In genomic region chr11:49243727-49244594, GRCm38 (mm10) we compare ENCODE assay signal across 8 mouse cellular contexts. TPM values are rescaled to one million over a fixed set of nuclear protein-coding genes. Genes with fewer than 3 reads are reported as not detected.
DNase-seq lines count a peak whose midpoint lies in the region; ATAC-seq and TF ChIP-seq lines count a peak whose summit lies in the region.

Gene Mgat1, plus strand, starts transcription at chr11:49244191.

- DNase-seq in G1E (ENCODE audit: low spot score): peak; percentile 91
- DNase-seq in cerebellum, adult 11-12 months: peak; percentile 90
- DNase-seq in heart, postnatal 36 days: peak; percentile 89 to 93
- peak; percentile 88 to 89 for DNase-seq in layer of hippocampus, adult 8-10 months (ENCODE audit: low spot score in 2 of 2)
- DNase-seq in ovary, postnatal 10 days (ENCODE audit: low spot score): peak; percentile 81
- peak; percentile 94 for DNase-seq in thymus, postnatal 10 days (ENCODE audit: low spot score in 2 of 2)

- H3K4me1 ChIP-seq in G1E (ENCODE audit: insufficient read depth, low read depth, low read length): peaks cover 77% of the 10 kb centered on the region
- H3K4me1 ChIP-seq in forebrain, embryonic 16.5 days (replicated peaks; ENCODE audit: control insufficient read depth, insufficient read depth, low read length): peaks cover 17% of the 10 kb centered on the region
- peaks cover 43% of the 10 kb centered on the region for H3K4me1 ChIP-seq in lung, embryonic 16.5 days (replicated peaks; ENCODE audit: control insufficient read depth, insufficient read depth, low read length)

- H3K36me3 ChIP-seq in G1E (replicated peaks): peaks cover 9% of the 10 kb centered on the region
- H3K36me3 ChIP-seq in forebrain, embryonic 16.5 days (ENCODE audit: control insufficient read depth, insufficient read depth): no peaks in the 10 kb centered on the region
- H3K36me3 ChIP-seq in lung, embryonic 16.5 days (ENCODE audit: control insufficient read depth, insufficient read depth, low read length): no peaks in the 10 kb centered on the region

- H3K4me3 ChIP-seq in G1E (ENCODE audit: low read depth, low read length): peak within 1 kb of the TSS; percentile 72
- H3K4me3 ChIP-seq in forebrain, embryonic 16.5 days (replicated peaks; ENCODE audit: low read length): peak within 1 kb of the TSS; percentile 75
- peak within 1 kb of the TSS; percentile 60 for H3K4me3 ChIP-seq in lung, embryonic 16.5 days (ENCODE audit: low read length)

- ATAC-seq in G1E (ENCODE audit: extremely low read depth, insufficient number of reproducible peaks, low FRiP score, poor library complexity, severe bottlenecking): peak; percentile 81
- ATAC-seq in forebrain, embryonic 16.5 days: peak; percentile 94
- peak; percentile 94 for ATAC-seq in lung, embryonic 16.5 days (ENCODE audit: low read depth)

- peak within 1 kb of the TSS; percentile 84 for H3K9ac ChIP-seq in forebrain, embryonic 16.5 days (replicated peaks; ENCODE audit: low read depth, low read length)
- peak within 1 kb of the TSS; percentile 79 for H3K9ac ChIP-seq in lung, embryonic 16.5 days (ENCODE audit: low read length)

- H3K4me2 ChIP-seq in forebrain, embryonic 16.5 days (ENCODE audit: low read length): peak within 1 kb of the TSS; percentile 74
- peak within 1 kb of the TSS; percentile 66 for H3K4me2 ChIP-seq in lung, embryonic 16.5 days (ENCODE audit: low read depth, low read length)

- H3K27me3 ChIP-seq in G1E (ENCODE audit: insufficient read depth, low read length): no peaks in the 10 kb centered on the region
- H3K27me3 ChIP-seq in forebrain, embryonic 16.5 days (replicated peaks; ENCODE audit: control insufficient read depth, insufficient read depth, low read length): no peaks in the 10 kb centered on the region
- no peaks in the 10 kb centered on the region for H3K27me3 ChIP-seq in lung, embryonic 16.5 days (ENCODE audit: control insufficient read depth, insufficient read depth, low read depth, low read length)

- WGBS in forebrain, embryonic 16.5 days: 1% methylated on average over 60 of the region's 60 CpGs
- WGBS in lung, embryonic 16.5 days: under 1% methylated on average over 56 of the region's 60 CpGs

- no peak for TF ChIP-seq CTCF in G1E (IDR thresholded peaks at IDR 0.05; ENCODE audit: low read depth, low read length)

- H3K27ac ChIP-seq in forebrain, embryonic 16.5 days (ENCODE audit: low read length): peak within 1 kb of the TSS; percentile 95
- peak within 1 kb of the TSS; percentile 98 for H3K27ac ChIP-seq in lung, embryonic 16.5 days (ENCODE audit: low read length)

- H3K9me3 ChIP-seq in G1E (replicated peaks): no peaks in the 10 kb centered on the region
- no peaks in the 10 kb centered on the region for H3K9me3 ChIP-seq in forebrain, embryonic 16.5 days (ENCODE audit: control insufficient read depth, low read length)
- H3K9me3 ChIP-seq in lung, embryonic 16.5 days (ENCODE audit: control insufficient read depth, low read length): no peaks in the 10 kb centered on the region

- intact Hi-C loops in heart, postnatal 36 days (cut with DNase I): no loop called here

RNA-seq across cellular contexts. Expression of gene Mgat1, which starts in this region (rescaled TPM):
- total RNA-seq in G1E (2014; fragmentation: Nextera tagmentation) (18.2 and 20.0 TPM in 2 replicates), G1E (2017) (26.1 and 28.9 TPM in 2 replicates)
- 34.8 and 36.9 TPM in 2 replicates for polyA plus RNA-seq in G1E (2012)
- 28.0 and 31.8 TPM in 2 replicates for polyA plus RNA-seq in forebrain, embryonic 16.5 days (2015; fragmentation: Nextera tagmentation; extraction: Ambion mirVana)
- 10 to 100 TPM; 64.7 to 66.9 TPM for total RNA-seq in heart, postnatal 36 days (2021)
- total RNA-seq in layer of hippocampus, adult 8-10 months (2022): 10 to 100 TPM; 56.4 to 63.2 (median 59.5) TPM
- 73.0 and 78.9 TPM in 2 replicates for polyA plus RNA-seq in lung, embryonic 16.5 days (2015; fragmentation: Nextera tagmentation; extraction: Ambion mirVana)

Comparison
In these comparisons a context has a peak if more than half of its experiments do, and no peak if none do; other contexts are left out.
1. Peak in every context shown above with its lines: DNase-seq, ATAC-seq, H3K4me3 ChIP-seq and H3K27ac ChIP-seq.